Mouse (Mus musculus) heart, embryonic 12.5 days (tissue): Measurements from ENCODE around the gene Atp2b2. TPM values are rescaled to one million over a fixed set of nuclear protein-coding genes. Genes with fewer than 3 reads are reported as not detected.

Experiments used
- ATAC-seq: fragments of 200-750 bp; cut with Nextera tagmentation; 2 replicates; pipeline ENCODE4 v1.8.0; 2017; ENCODE audit warnings: moderate TSS enrichment, moderate library complexity; ENCODE audit not compliant: insufficient number of reproducible peaks, low FRiP score
- H3K27ac ChIP-seq: fragments of 300-500 bp; sonication (generic); 2 replicates; pipeline ENCODE4 v1.5.1; 2016; ENCODE audit warnings: mild to moderate bottlenecking, moderate library complexity; ENCODE audit not compliant: poor library complexity, severe bottlenecking
- H3K27me3 ChIP-seq: fragments of 300-500 bp; sonication (generic); replicated peaks from 2 replicates; pipeline ENCODE4 v1.6.1; 2016; ENCODE audit warnings: mild to moderate bottlenecking, moderate library complexity
- H3K36me3 ChIP-seq: fragments of 300-500 bp; sonication (generic); 2 replicates; pipeline ENCODE4 v1.6.1; 2016; ENCODE audit warnings: mild to moderate bottlenecking, moderate library complexity
- H3K4me1 ChIP-seq: fragments of 300-500 bp; sonication (generic); replicated peaks from 2 replicates; pipeline ENCODE4 v1.6.1; 2016; ENCODE audit warnings: mild to moderate bottlenecking
- H3K4me2 ChIP-seq: fragments of 300-500 bp; sonication (generic); 2 replicates; pipeline ENCODE4 v1.6.1; 2016; ENCODE audit warnings: mild to moderate bottlenecking, moderate library complexity
- H3K4me3 ChIP-seq: fragments of 300-500 bp; sonication (generic); 2 replicates; pipeline ENCODE4 v1.5.1; 2016; ENCODE audit warnings: mild to moderate bottlenecking
- H3K9ac ChIP-seq: fragments of 300-500 bp; sonication (generic); 2 replicates; pipeline ENCODE4 v1.6.1; 2016; ENCODE audit warnings: mild to moderate bottlenecking, moderate library complexity
- H3K9me3 ChIP-seq: fragments of 300-500 bp; sonication (generic); replicated peaks from 2 replicates; pipeline ENCODE4 v1.6.1; 2016; ENCODE audit warnings: mild to moderate bottlenecking, moderate library complexity
- WGBS: fragments of 180-500 bp; shearing (Covaris S2); methylation state at CpG from one replicate; pipeline ENCODE4 v1.1.7; 2016; 5-methylcytosine and 5-hydroxymethylcytosine counted together
- polyA plus RNA-seq: library from polyadenylated mRNA; unstranded; fragments of >200 nt; fragmentation: Nextera tagmentation; extraction: Ambion mirVana; gene quantifications from 2 replicates; pipeline ENCODE4 v1.2.1, GENCODE M21; 2016

The Atp2b2 gene
- polyA plus RNA-seq, 1 experiment from 2014 or later, result 0.03 TPM

- WGBS, result 67% methylated on average over 7 of the region's 7 CpGs
- Histone ChIP-seq H3K36me3 (no peaks in the 10 kb centered on the region), H3K9ac (no peak overlapping the region), H3K27me3 (peaks cover 28% of the 10 kb centered on the region), H3K4me1 (no peaks in the 10 kb centered on the region), H3K27ac (no peak overlapping the region), H3K4me2 (no peak overlapping the region), H3K4me3 (no peak overlapping the region), H3K9me3 (no peaks in the 10 kb centered on the region)
- ATAC-seq, result no peak
Observed at GRCm38 (mm10) chr6:113872654-113873053, 169.8 kb downstream of the Atp2b2 start.

DNA sequence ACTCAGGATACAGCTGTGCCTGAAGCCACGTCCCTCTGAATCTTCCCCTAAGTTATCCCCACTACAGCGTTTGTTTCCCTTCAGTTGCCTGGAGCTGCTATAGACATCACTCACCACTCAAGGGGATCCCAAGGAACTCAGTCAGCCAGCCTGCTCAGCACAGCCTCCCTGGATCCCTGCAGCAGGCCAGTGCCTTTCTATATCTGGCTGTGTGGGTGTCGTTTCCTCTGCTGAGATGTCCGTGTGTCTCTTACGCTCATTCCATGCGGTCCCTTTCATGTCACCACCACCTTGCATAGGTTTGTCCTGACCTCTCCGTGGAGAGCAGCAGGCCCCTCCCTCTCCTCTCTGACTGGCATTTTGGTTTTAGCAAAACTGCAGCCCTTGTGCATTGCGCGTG lies 171.6 kb downstream of the Atp2b2 start:
- WGBS, result 60% methylated on average over 9 of the region's 9 CpGs
- Histone ChIP-seq H3K4me3 (no peak overlapping the region), H3K27ac (no peak overlapping the region), H3K4me1 (no peaks in the 10 kb centered on the region), H3K27me3 (peaks cover 36% of the 10 kb centered on the region), H3K9me3 (no peaks in the 10 kb centered on the region), H3K4me2 (no peak overlapping the region), H3K36me3 (no peaks in the 10 kb centered on the region), H3K9ac (no peak overlapping the region)
- no peak for ATAC-seq

GRCm38 (mm10) chr6:113868552-113868951 lies 173.9 kb downstream of the Atp2b2 start:
- H3K4me2 ChIP-seq, result no peak overlapping the region
- no peak overlapping the region for H3K27ac ChIP-seq
- H3K4me1 ChIP-seq, result no peaks in the 10 kb centered on the region
- no peak overlapping the region for H3K4me3 ChIP-seq
- no peaks in the 10 kb centered on the region for H3K36me3 ChIP-seq
- H3K9ac ChIP-seq, result no peak overlapping the region
- ATAC-seq, result no peak
- H3K9me3 ChIP-seq, result no peaks in the 10 kb centered on the region
- peaks cover 33% of the 10 kb centered on the region for H3K27me3 ChIP-seq
- WGBS, result 71% methylated on average over 6 of the region's 6 CpGs

DNA sequence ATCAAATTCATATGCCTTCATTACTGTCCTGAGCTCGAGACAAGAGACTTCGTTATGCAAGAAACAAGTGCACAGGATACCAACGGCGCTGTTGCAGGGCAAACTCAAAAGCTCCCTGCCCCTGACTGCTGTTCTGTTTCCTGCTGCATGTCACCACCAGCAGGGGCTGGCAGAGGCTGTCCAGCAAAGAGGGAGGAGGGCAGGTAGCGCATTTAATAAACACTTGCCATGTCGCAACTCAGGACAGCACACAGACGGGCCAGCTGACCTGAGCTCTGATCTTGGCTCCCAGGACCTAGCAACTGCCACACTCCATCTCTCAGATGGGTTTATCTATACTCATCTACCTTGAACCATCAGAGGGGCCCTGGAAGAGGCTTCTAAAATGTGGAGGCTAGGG lies 176.7 kb downstream of the Atp2b2 start:
- no peaks in the 10 kb centered on the region for H3K36me3 ChIP-seq
- no peaks in the 10 kb centered on the region for H3K9me3 ChIP-seq
- H3K4me1 ChIP-seq, result no peaks in the 10 kb centered on the region
- 73% methylated on average over 7 of the region's 7 CpGs for WGBS
- no peak overlapping the region for H3K9ac ChIP-seq
- H3K27me3 ChIP-seq, result peaks cover 18% of the 10 kb centered on the region; the same call in 1 of the 2 replicates
- no peak for ATAC-seq
- H3K27ac ChIP-seq, result no peak overlapping the region
- H3K4me3 ChIP-seq, result no peak overlapping the region
- H3K4me2 ChIP-seq, result no peak overlapping the region

DNA sequence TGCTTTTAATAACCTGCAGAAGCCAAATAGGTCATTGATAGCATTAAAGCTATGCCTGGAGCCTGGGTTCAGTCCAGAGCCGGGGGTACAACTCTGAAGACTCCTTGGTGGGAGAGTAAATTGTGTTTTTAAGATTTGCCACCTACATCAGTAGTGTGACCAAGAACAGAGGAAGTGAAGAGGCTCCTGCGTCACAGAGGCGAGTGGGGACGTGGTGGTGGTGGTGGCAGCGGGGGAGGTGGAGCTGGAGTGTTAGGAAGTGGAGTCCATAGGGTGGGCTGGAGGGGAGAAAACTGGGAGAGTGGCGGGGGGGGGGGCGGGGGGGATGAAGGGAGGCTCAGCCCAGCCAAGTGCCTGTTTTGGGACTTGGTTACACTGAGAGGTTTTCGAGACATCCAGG lies 177.6 kb downstream of the Atp2b2 start:
- no peak overlapping the region for H3K9ac ChIP-seq
- WGBS, result 59% methylated on average over 8 of the region's 8 CpGs
- H3K36me3 ChIP-seq, result no peaks in the 10 kb centered on the region
- H3K4me1 ChIP-seq, result no peaks in the 10 kb centered on the region
- ATAC-seq, result no peak
- peaks cover 17% of the 10 kb centered on the region; the same call in 1 of the 2 replicates for H3K27me3 ChIP-seq
- H3K4me2 ChIP-seq, result no peak overlapping the region
- H3K4me3 ChIP-seq, result no peak overlapping the region
- no peak overlapping the region for H3K27ac ChIP-seq
- no peaks in the 10 kb centered on the region for H3K9me3 ChIP-seq

DNA sequence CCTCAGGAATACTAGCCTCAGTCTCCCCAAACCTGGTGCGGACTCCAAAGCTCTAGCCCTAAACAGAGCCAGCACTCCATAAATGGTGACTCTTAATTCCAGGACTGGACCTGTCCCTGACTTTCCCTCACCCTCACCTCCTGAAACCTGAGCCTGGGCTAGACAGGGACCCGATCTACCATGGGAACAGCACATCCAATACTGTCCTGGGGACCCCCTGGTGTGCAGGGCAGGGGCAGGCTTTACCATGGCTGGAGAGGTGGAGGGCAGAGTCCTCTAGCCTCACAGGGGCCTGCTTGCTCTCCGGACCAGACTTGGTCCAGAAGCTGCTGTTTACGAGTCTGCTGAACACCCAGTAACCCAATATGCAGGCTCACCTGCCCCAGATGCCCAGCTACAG lies 179.5 kb downstream of the Atp2b2 start:
- Histone ChIP-seq H3K27me3 (peaks cover 13% of the 10 kb centered on the region; the same call in 1 of the 2 replicates), H3K4me2 (no peak overlapping the region), H3K4me1 (no peaks in the 10 kb centered on the region), H3K4me3 (no peak overlapping the region), H3K36me3 (no peaks in the 10 kb centered on the region), H3K9ac (no peak overlapping the region), H3K9me3 (no peaks in the 10 kb centered on the region), H3K27ac (no peak overlapping the region)
- ATAC-seq, result no peak
- WGBS, result 59% methylated on average over 4 of the region's 4 CpGs

DNA sequence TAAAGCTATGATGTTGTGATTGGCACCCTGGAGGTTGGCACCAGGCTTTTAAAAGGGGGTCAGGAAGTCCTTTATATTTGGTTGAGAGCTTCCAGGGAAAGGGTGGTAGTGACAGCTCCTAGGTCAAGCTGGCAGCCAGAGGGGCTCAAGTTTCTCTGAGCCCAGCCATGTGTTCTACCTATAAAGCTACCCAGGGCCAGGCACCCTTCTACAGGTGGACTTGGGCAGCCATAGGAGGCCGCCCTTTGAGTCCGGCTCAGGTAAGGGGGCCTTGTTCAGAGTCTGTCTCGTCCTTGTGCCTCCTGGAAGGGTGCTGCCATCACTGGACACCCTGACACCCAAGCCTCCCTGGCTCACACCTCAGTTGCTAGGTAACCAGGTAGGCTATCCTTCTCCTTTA lies 180.5 kb downstream of the Atp2b2 start:
- no peaks in the 10 kb centered on the region for H3K36me3 ChIP-seq
- no peak overlapping the region for H3K27ac ChIP-seq
- no peak for ATAC-seq
- H3K27me3 ChIP-seq, result peaks cover 15% of the 10 kb centered on the region; the same call in 1 of the 2 replicates
- H3K4me2 ChIP-seq, result no peak overlapping the region
- WGBS, result 71% methylated on average over 3 of the region's 3 CpGs
- no peaks in the 10 kb centered on the region for H3K9me3 ChIP-seq
- no peak overlapping the region for H3K4me3 ChIP-seq
- no peaks in the 10 kb centered on the region for H3K4me1 ChIP-seq
- H3K9ac ChIP-seq, result no peak overlapping the region

DNA sequence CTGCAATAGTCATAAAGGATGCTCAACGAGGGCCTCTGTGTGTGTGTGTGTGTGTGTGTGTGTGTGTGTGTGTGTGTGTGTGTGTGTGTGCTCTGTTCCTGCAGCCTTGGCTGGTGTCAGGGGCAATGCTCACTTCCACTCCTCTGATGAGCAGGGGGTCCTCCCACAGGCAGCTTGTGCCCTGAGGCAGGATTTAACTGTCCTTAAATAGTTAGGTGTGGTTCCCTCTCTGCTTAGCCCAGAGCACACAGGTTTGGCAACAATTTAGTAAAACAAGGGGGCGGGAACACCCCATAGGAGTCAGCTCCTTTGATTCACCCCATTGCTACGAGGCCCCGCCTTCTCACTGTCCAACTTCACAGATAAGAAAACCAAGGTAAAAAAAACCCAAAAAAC lies 181.0 kb downstream of the Atp2b2 start:
- H3K27ac ChIP-seq, result no peak overlapping the region
- H3K4me3 ChIP-seq, result no peak overlapping the region
- H3K9me3 ChIP-seq, result no peaks in the 10 kb centered on the region
- ATAC-seq, result no peak
- WGBS, result 67% methylated on average over 4 of the region's 4 CpGs
- H3K27me3 ChIP-seq, result peaks cover 13% of the 10 kb centered on the region; the same call in 1 of the 2 replicates
- H3K36me3 ChIP-seq, result no peaks in the 10 kb centered on the region
- no peak overlapping the region for H3K9ac ChIP-seq
- H3K4me2 ChIP-seq, result no peak overlapping the region
- no peaks in the 10 kb centered on the region for H3K4me1 ChIP-seq

- Histone ChIP-seq H3K9me3 (no peaks in the 10 kb centered on the region), H3K4me1 (no peaks in the 10 kb centered on the region), H3K4me3 (no peak overlapping the region), H3K36me3 (no peaks in the 10 kb centered on the region), H3K27ac (no peak overlapping the region), H3K9ac (no peak overlapping the region), H3K27me3 (peaks cover 8% of the 10 kb centered on the region; the same call in 1 of the 2 replicates), H3K4me2 (no peak overlapping the region)
- 73% methylated on average over 15 of the region's 15 CpGs for WGBS
- no peak for ATAC-seq
Observed at GRCm38 (mm10) chr6:113860735-113861374, 181.6 kb downstream of the Atp2b2 start.

GRCm38 (mm10) chr6:113860023-113860734 lies 182.2 kb downstream of the Atp2b2 start:
- no peaks in the 10 kb centered on the region for H3K36me3 ChIP-seq
- no peak overlapping the region for H3K4me2 ChIP-seq
- 69% methylated on average over 9 of the region's 9 CpGs for WGBS
- no peak for ATAC-seq
- H3K4me3 ChIP-seq, result no peak overlapping the region
- H3K9me3 ChIP-seq, result no peaks in the 10 kb centered on the region
- H3K9ac ChIP-seq, result no peak overlapping the region
- H3K27me3 ChIP-seq, result peaks cover 8% of the 10 kb centered on the region; the same call in 1 of the 2 replicates
- no peaks in the 10 kb centered on the region for H3K4me1 ChIP-seq
- no peak overlapping the region for H3K27ac ChIP-seq

- WGBS, result 77% methylated on average over 9 of the region's 9 CpGs
- Histone ChIP-seq H3K4me1 (no peaks in the 10 kb centered on the region), H3K9ac (no peak overlapping the region), H3K4me2 (no peak overlapping the region), H3K36me3 (no peaks in the 10 kb centered on the region), H3K4me3 (no peak overlapping the region), H3K9me3 (no peaks in the 10 kb centered on the region), H3K27me3 (peaks cover 8% of the 10 kb centered on the region; the same call in 1 of the 2 replicates), H3K27ac (no peak overlapping the region)
- ATAC-seq, result no peak
Observed at GRCm38 (mm10) chr6:113858317-113858716, 184.1 kb downstream of the Atp2b2 start.
